Mouse (Mus musculus) liver, embryonic 14.5 days (tissue): ENCODE measurements around the gene Ciapin1.

Source experiments
- CTCF ChIP-seq: IDR thresholded peaks from 2 replicates; pipeline ENCODE4 v1.5.1; 2016; ENCODE audit warnings: antibody characterized with exemption, low read depth, control low read depth
- EP300 ChIP-seq: IDR thresholded peaks from 2 replicates; pipeline ENCODE4 v1.6.1; 2016; ENCODE audit warnings: antibody characterized with exemption, low read depth

GRCm38 (mm10) chr8:94801293-94802095 lies 36.7 kb downstream of the Ciapin1 start:
- TF ChIP-seq CTCF (peak; percentile 62), EP300 (no peak)
